Mouse (Mus musculus): ENCODE results near the gene Nck2. TPM values are rescaled to one million over a fixed set of nuclear protein-coding genes. Genes with fewer than 3 reads are reported as not detected.

The Nck2 gene
- total RNA-seq, 2 experiments from 2014 or later = 11.9 to 23.3 TPM

- ATAC-seq (replicated peaks; ENCODE audit: poor library complexity, severe bottlenecking) = peak; percentile 79
Observed at GRCm38 (mm10) chr1:43429924-43430876, 14.2 kb upstream of the Nck2 start.

- no peak for ATAC-seq (replicated peaks; ENCODE audit: poor library complexity, severe bottlenecking)
Observed at GRCm38 (mm10) chr1:43433853-43434252, 10.5 kb upstream of the Nck2 start.

- ATAC-seq (replicated peaks; ENCODE audit: poor library complexity, severe bottlenecking) = no peak
Observed at GRCm38 (mm10) chr1:43436554-43436953, 7.8 kb upstream of the Nck2 start.

- ATAC-seq (replicated peaks; ENCODE audit: poor library complexity, severe bottlenecking) = no peak
Observed at GRCm38 (mm10) chr1:43439261-43439660, 5.1 kb upstream of the Nck2 start.

- ATAC-seq (replicated peaks; ENCODE audit: poor library complexity, severe bottlenecking) = peak; percentile 43
Observed at GRCm38 (mm10) chr1:43442568-43442967, 1.8 kb upstream of the Nck2 start.

GRCm38 (mm10) chr1:43445170-43446088, 1.1 kb downstream of the Nck2 start:
- peak; percentile 57 for ATAC-seq (replicated peaks; ENCODE audit: poor library complexity, severe bottlenecking)

GRCm38 (mm10) chr1:43446089-43446533, 1.7 kb downstream of the Nck2 start:
- ATAC-seq (replicated peaks; ENCODE audit: poor library complexity, severe bottlenecking) = peak; percentile 8

- ATAC-seq (replicated peaks; ENCODE audit: poor library complexity, severe bottlenecking) = no peak
Observed at GRCm38 (mm10) chr1:43446731-43447601, 2.6 kb downstream of the Nck2 start.

- ATAC-seq (replicated peaks; ENCODE audit: poor library complexity, severe bottlenecking) = no peak
Observed at GRCm38 (mm10) chr1:43447602-43448287, 3.4 kb downstream of the Nck2 start.

- no peak for ATAC-seq (replicated peaks; ENCODE audit: poor library complexity, severe bottlenecking)
Observed at GRCm38 (mm10) chr1:43450811-43451210, 6.4 kb downstream of the Nck2 start.

- ATAC-seq (replicated peaks; ENCODE audit: poor library complexity, severe bottlenecking) = no peak
Observed at GRCm38 (mm10) chr1:43453683-43454082, 9.3 kb downstream of the Nck2 start.

GRCm38 (mm10) chr1:43454741-43455140, 10.4 kb downstream of the Nck2 start:
- ATAC-seq (replicated peaks; ENCODE audit: poor library complexity, severe bottlenecking) = no peak

GRCm38 (mm10) chr1:43455196-43455595, 10.8 kb downstream of the Nck2 start:
- ATAC-seq (replicated peaks; ENCODE audit: poor library complexity, severe bottlenecking) = no peak

GRCm38 (mm10) chr1:43457012-43457766, 12.8 kb downstream of the Nck2 start:
- peak; percentile 75 for ATAC-seq (replicated peaks; ENCODE audit: poor library complexity, severe bottlenecking)

- no peak for ATAC-seq (replicated peaks; ENCODE audit: poor library complexity, severe bottlenecking)
Observed at GRCm38 (mm10) chr1:43460468-43460867, 16.1 kb downstream of the Nck2 start.

- peak; percentile 32 for ATAC-seq (replicated peaks; ENCODE audit: poor library complexity, severe bottlenecking)
Observed at GRCm38 (mm10) chr1:43462666-43463065, 18.3 kb downstream of the Nck2 start.

GRCm38 (mm10) chr1:43463941-43464682, 19.7 kb downstream of the Nck2 start:
- ATAC-seq (replicated peaks; ENCODE audit: poor library complexity, severe bottlenecking) = no peak

- ATAC-seq (replicated peaks; ENCODE audit: poor library complexity, severe bottlenecking) = peak; percentile 29; the same call in 1 of the 2 replicates
Observed at GRCm38 (mm10) chr1:43464976-43465375, 20.6 kb downstream of the Nck2 start.

All from granulocyte monocyte progenitor cell, adult 5-6 weeks (primary cell).